Mouse (Mus musculus) testis, postnatal 14 days (tissue): Measurements from ENCODE around the gene Trim38.
"Not testable (repeated sequence)": the region's sequence is repeated elsewhere in the genome, so short reads cannot be mapped to it uniquely, and the experiment has no call there.

ENCODE experiments used
- DNase-seq: peaks from one replicate; pipeline ENCODE4 v3.0.0; 2021; ENCODE audit warnings: low spot score

Gene Trim38

DNA sequence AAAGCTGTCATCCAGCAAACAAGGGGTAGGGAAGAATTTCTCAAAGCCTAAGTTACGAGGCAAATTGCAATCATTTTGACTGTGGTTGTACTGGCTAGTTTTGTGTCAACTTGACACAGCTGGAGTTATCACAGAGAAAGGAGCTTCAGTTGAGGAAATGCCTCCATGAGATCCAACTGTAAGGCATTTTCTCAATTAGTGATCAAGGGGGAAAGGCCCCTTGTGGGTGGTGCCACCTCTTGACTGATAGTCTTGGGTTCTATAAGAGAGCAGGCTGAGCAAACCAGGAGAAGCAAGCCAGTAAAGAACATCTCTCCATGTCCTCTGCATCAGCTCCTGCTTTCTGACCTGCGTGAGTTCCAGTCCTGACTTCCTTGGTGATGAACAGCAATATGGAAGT is at the start of gene Trim38:
Gene Trim38, plus strand, starts transcription at position 301 of the 400 bp plus-strand sequence.
- not testable (repeated sequence) for DNase-seq

DNA sequence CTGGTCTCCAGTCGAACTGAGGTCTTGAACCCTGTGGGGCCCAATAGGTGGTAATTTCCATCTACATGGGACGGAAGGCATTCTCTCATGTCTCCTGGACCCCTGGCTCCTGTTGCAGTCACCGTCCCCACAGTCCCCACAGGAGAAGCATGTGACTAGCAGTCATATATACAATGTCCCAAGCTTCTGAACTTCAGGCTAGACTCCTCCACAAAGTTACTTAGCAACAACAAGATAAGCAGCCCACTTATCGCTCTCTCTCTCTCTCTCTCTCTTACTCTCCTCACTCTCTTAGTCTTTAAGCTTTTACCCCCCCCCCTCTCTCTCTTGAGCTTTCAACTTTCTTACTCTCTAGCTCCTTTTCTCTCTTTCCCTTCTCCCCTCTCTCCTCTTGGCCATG is 45.5 kb upstream of the Trim38 start:
- no peak for DNase-seq

DNA sequence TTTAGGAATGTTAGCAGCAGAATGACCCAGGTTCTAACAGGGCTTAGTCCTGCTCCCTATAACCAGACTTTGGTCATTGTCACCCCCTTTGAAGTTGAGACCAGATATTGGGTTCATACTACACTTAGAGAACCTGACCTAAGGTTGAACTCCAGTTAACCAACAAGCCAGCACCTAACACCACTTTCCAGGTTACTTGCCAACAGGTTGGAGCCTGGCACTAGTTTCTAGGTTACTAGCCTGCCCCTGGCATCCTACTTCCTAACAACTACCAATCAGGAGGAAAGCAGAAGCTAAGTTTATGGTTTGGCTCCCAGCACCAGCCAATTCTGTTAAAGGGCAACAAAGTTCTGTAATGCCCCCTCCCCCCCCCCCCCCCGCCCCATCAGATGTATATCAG is 44.5 kb upstream of the Trim38 start:
- no peak for DNase-seq

DNA sequence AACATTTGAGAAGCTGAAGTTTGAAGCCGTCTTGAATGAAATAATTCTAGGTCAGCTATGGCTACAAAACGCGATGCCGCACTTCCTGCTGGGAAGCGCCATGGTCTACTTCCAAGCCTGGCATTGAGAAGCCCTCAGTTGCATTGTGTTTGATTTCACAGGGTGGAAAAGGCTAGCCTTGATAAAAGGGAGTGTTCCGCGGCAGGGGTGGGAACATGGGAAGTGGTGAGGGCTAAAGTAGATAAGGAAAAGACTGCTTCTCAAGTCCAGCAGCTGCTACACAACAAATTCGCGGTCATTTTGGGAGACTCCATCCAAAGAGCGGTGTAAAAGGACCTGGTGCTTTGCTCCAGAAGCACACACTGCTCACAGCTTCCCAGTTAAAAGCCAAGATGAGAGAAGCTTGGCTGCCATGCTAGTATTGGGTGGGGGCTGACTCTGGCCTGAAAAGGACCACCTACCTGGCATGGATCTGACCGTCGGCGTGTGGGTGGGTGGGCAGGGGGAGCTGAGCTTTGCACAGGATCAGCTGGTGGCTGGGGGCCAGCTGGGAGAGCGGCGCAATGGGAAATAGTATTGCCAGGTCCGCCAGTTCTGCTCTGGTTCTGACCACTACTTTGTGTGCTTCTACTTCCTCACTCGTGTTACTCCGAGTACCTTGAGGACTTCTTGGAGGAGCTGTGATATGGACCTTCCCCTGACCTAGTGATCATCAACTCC is 41.1 kb upstream of the Trim38 start:
- DNase-seq, result no peak

DNA sequence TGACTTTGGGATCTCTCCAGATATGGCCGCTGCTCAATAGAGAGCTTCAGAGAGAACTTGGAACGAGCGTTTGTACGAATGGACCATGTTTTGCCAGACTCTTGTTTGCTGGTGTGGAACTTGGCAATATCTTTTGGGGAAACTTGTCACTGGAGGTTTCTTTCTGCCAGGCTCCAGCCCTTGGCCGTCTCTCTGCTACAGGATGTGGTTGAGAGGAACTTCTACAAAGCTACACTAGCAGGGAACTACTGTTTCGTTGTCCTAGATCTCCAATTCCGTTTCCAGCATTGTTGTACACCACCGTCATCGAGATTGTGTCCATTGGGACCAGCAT is 40.6 kb upstream of the Trim38 start:
- no peak for DNase-seq

DNA sequence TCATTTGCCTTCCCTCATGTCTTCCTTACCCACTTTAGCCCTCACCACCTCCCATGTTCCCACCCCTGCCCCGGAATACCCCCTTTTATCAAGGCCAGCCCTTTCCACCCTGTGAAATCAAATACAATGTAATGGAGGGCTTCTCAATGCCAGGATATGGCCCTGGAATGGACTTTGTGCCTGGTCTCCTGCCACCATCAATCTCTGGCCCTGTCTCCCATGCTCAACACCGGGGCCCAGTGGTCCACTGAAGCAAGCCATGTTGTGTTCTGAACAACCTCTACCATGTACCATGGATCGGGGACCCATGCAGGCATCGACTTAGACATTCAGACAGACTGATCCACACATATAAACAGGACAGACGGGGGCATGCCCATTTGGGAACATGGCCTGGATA is 40.0 kb upstream of the Trim38 start:
- no peak for DNase-seq

DNA sequence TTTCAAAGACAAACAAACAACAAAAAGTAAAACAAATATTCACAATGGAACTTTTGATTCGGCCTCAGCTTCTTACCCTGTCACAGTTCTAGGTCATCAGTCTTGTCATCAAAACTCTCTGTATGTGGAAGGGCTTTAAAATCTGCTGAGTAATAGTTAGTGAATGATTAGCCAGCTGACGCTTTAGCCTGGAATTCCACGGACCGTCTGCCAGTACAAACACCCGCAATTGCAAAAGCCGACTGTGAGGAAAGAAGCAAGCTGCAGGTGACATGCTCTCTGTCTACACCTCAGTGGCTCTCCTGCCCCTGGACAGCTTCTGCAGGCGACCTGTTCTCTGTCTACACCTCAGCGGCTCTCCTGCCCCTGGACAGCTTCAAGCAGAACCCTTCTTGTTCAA is 39.2 kb upstream of the Trim38 start:
- DNase-seq, result no peak

DNA sequence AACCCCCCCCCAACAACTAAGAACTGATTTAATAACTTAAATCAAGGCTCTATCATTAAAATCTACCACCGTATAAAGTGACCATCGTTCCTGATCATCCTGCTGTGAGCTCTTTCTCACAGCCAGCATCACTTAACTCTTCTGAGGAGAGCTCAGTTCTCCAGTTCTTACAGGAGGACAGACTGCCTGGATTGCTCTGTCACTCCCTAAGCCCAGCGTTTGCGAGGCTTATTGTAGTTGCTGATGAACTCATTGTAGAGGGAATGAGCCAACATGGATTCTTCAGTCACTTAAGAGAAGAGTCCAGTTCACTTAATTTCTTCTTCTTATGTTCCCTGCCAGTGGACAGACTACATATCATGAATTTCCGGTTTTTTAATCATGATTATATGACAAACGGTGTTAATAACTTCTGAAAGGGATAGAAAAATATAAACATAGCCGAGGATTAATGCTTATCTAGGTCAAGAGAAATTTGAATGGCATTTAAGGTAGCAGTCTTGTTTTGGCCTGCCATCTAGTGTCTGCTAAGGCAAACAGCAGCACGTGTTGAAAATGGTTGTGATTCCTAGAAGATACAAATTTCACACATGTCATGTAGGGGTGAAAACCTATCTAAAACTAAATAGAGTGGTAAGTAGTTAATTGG is 37.4 kb upstream of the Trim38 start:
- no peak for DNase-seq

DNA sequence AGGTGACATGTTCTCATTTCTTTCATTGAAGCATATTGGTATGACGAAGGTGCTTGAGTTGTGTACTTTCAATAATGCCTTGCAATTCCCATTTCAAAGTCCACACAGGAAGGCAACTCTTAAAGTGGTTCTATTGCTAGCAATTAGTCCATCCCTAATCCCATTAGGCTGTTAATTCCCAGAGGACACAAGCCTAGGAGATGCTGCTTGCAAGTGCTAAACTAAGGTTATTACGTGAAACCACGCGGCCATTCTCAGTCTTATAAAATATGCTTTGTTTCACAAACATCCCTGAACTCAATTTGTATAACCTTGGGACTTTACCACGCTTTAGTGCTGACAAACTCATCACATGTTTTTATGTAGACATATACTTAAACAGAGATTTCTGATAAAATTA is 32.6 kb upstream of the Trim38 start:
- DNase-seq, result no peak

DNA sequence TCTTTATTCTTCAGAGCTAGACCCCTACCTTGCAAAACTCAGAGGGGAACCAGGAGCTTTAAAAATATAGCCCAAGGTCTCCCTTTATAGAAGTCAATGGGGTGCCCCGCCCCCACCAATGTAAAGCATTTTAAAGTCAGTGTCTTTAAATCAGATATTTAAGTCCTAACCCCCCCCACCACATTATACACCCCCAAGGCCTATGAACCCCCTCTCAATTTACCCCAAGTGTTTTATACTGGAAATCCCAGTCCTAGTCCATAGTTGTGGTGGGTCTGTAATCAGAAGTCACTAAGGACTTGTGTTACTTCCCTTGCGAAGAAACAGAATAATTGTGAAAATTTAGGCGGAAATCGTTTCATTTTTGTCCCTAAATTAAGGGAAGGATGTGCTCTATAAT is 31.7 kb upstream of the Trim38 start:
- no peak for DNase-seq

DNA sequence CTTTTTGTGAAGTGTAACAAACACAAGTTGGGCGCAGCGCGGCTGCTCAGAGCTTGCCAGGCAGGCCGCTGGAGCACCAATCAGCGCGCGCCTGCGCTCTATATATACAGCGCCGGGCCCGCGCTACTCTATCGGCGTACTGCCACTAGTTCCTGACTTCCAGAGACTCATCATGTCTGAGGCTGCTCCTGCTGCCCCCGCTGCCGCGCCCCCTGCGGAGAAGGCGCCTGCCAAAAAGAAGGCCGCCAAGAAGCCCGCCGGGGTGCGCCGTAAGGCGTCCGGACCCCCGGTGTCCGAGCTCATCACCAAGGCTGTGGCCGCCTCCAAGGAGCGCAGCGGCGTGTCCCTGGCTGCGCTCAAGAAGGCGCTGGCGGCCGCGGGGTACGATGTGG is 31.0 kb upstream of the Trim38 start, which contains the start of gene Hist1h1c:
Gene Hist1h1c, plus strand, starts transcription at position 132 of the 392 bp plus-strand sequence.
- peak; percentile 96 for DNase-seq

DNA sequence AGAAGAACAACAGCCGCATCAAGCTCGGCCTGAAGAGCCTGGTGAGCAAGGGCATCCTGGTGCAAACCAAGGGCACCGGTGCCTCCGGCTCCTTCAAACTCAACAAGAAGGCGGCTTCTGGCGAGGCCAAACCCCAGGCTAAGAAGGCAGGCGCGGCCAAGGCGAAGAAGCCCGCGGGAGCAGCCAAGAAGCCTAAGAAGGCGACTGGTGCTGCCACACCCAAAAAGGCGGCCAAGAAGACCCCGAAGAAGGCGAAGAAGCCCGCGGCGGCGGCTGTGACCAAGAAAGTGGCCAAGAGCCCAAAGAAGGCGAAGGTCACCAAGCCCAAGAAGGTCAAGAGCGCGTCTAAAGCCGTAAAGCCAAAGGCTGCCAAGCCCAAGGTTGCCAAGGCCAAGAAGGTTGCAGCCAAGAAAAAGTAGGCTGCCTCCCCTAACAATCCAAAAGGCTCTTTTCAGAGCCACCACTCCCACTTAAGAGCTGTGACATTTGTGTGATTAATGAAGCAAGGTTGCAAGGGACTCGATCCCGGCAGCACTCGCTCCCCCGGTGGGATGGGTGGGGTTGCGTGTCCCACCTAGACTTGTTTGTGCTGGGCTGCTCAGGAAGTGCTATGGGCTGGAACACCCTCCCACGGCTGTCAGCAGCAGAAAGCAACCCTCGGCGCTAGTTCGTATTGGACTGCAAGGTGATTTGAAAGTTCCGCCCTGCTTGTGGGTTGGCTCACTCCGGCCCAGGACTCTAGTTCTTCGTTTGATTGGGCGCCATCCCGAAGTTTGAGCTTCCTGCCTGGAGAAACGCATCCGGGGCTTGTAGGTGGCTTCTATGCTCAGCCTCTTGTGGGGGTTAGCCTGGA is 30.4 kb upstream of the Trim38 start:
- DNase-seq, result peak; percentile 93

DNA sequence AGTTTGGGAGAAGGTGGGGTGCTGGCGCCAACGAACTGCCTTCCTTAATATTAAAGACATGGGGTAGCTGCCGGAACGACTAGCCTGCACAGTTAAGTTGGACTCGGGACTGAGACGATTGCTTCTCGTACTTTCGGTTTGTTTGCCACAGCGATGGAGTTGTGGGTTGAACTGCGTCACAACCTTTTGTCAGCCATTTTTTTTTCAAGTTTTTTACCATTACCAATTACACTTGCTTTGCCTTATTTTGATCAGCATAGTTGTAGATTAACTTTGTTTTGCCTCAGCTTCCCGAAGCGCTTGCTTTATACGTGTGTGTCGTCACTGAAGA is 29.8 kb upstream of the Trim38 start:
- no peak for DNase-seq

DNA sequence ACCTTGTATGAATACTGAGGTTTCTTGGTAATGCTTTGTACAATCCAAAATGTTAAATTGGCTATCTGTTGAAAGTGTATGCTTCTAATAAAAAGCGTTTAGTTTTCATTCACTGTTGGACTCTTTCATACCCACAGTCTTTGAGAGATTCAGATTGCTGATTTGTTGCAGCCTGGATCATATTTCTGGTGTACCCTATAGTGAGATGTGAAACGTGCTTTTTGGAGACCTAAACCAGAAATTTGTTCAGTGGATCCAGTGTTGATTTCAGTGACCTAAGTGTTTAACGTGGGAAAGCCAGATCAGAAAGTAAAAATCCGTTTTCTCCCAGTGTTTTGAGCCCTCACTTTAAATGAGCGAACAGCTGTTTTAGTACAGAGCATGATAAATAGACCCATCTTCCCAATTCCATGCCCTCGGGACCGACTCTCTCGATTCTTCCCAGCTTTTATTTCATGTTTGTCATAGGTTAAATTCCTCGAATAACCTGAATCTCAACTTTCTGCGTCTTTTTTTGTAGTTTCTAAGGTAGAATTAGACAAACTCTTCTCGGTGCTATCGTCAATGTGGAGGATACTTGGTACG is 29.4 kb upstream of the Trim38 start:
- no peak for DNase-seq

DNA sequence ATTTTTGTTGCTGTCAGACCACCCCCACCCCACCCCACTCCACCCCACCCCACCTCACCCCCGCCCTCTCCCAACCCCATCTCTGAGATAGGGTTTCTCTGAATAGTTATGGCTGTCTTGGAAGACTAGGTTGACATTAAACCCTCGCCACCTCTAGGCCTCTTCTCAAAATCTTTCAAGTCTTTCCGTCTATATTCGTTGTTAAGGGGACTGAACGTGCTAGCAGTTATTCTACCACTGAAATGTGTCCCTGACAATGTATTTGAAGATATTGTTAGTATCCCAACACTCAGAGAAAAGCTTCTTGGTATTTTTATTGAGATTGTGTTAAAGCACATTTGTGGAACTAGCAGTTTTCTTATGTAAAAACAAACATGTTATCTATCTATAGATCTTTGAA is 28.8 kb upstream of the Trim38 start:
- no peak for DNase-seq

DNA sequence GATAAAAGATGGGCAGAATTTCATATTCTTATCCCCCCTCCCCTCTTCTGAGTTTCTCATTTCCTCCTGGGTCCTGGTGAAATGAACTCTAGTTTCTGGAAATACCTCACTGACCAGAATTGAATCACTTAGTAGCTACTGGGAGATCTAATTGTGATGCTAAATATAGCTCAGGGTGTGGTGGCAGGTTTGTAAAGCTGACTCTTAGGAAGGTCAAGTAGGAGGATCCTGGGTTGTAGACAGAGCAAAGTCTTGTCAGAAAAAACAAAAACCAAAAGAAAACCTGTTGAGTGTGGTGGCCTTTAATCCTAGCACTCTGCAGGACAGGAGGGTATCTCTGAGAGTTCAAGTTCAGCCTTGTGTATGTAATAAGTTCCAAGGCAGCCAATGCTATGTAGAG is 27.7 kb upstream of the Trim38 start:
- no peak for DNase-seq

DNA sequence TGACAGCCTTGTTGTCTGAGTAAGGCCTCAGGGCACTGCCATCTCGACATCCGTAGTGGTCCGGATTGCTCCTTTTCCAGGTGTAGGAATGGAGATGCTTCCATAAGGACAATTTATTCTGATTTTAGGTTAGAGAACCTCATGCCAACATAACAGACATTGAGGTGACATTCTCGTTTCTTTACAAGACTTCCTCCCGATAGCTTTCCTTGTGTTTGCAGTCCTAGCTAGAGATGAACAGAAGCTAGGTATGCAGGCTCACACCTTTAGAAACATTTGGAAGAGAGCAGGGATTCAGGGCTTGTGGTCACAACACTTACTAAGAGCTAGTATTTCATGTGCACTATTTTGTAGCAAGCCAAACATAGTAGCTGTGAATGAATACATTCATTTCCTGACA is 26.5 kb upstream of the Trim38 start:
- no peak for DNase-seq

DNA sequence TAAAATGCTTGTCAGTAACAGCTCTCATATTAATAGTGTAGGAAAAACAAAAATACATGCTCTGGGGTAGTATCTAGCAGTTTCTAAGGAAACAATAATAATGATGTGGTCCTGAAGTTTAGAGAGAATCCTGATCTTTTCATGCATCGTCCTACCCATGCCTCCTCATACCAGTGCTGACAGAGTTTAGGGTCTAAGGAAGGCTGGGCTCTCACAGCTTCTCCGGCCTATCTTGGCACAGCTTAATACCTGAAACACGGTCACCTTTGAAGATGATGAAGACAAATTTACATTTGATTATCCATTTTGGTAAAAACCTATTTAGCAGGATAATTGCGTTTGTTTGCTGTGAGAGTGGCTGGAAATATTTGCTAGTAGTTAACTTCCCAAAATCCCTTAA is 25.8 kb upstream of the Trim38 start:
- no peak for DNase-seq

DNA sequence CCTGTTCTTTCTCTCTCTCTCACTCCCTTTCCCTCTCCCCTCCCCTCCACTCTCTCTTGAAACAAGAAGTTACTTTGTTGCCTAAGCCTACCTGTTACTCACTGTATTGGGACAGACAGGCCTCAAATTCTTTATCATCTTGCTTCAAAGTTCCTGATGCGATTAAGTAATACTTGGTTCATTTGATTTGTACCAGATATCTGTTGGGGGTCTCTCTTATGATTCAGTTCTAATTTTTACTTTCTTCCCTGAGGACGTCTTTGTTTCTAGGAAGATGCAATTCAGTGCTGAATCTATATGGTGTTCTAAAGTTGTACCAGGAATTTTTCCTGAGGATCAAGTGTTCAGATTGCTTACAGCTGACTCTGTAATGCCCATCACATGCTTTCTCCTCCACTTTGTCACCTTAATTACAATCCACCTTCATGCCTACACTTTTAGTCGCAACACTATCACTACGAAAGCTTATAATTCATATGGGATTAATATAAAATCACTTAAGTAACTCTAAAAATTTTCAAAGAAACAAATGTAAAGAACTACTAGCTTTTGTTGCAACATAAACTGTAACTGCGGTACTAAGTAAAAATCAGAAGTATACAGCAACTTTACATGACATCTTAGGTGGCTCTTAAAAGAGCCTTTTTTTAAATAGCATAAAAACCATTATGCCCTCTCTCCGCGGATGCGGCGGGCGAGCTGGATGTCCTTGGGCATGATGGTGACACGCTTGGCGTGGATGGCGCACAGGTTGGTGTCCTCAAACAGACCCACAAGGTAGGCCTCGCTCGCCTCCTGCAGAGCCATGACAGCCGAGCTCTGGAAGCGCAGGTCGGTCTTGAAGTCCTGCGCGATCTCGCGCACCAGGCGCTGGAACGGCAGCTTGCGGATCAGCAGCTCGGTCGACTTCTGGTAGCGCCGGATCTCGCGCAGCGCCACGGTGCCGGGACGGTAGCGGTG is 25.0 kb upstream of the Trim38 start:
- no peak for DNase-seq

DNA sequence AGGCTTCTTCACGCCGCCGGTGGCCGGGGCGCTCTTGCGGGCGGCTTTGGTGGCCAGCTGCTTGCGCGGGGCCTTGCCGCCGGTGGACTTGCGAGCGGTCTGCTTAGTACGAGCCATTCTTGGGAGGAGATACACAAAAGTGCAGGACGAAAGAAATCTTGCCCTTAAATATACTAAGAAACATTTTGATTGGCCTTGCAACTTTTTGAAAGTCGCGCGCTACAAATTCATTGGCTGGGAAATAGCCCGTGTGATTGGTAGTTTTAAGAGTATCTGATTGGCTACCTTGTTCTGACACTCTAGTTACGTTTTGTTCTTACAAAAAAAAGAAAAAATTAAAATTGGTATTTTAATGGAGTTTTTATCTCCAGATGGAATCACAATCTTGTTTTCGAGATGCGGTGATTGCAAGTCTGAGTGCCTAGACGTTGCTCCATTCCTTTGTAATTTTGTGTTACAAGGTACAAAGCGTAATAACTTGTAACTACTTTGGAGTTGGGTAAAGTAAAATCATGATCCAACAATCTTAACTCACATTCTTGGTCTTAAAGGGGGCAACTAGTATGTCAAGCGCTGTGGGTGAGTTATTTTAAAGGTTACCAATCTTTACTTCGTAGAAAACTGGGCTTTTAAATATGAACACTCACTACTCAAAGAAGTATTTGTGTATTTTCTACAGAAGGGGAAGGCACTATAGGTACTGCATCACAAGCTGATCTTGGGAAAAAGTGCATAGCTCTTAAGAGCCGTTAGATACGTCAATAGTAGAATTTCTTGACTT is 24.1 kb upstream of the Trim38 start, which contains the start of gene Hist1h3c:
Gene Hist1h3c, minus strand, starts transcription at position 222 of the 781 bp plus-strand sequence.
- DNase-seq, result peak; percentile 84
